Mouse (Mus musculus): ENCODE data around the gene Arfgef2. TPM values are rescaled to one million over a fixed set of nuclear protein-coding genes. Genes with fewer than 3 reads are reported as not detected.

Gene Arfgef2
- 33.8 TPM for polyA plus RNA-seq (2014; fragmentation: Illumina TruSeq; extraction: RNeasy Lipid Tissue Mini Kit (QIAGEN cat#74804); ENCODE audit: low read depth, low replicate concordance)

GRCm38 (mm10) chr2:166805250-166806172 is at the start of gene Arfgef2:
Gene Arfgef2, plus strand, starts transcription at chr2:166805588.

DNA sequence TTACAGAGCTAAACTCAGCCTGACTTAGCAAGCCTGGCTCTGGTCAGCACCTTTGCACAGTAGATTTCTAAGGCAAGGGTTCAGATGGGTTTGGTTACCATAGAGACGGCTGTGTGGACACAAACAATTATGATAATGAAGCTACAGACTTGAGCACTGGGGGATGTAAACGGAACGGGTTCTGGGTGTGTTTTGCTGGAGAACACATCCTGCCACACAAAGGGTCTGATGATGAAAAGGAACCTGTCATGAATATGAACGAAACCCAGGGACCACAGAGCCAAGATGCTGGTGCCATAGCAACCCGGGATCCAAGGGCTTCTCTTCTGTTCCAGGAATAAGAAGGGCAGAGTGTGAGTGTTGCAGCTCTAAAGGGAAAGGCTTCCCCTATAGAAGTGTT is 13.0 kb upstream of the Arfgef2 start, which contains the start of gene Trp53rkb:
Gene Trp53rkb (plus strand): TSS at position 177 of the 400 bp plus-strand sequence.

GRCm38 (mm10) chr2:166905711-166906522 is 100.5 kb downstream of the Arfgef2 start, which contains the start of gene Cse1l:
Gene Cse1l, plus strand, starts transcription at chr2:166906040.

Other genes with a start within 250 kb of the Arfgef2 start
- gene Prex1, start 91.8 kb upstream of the Arfgef2 start, polyA plus RNA-seq (2014; fragmentation: Illumina TruSeq; extraction: RNeasy Lipid Tissue Mini Kit (QIAGEN cat#74804); ENCODE audit: low read depth, low replicate concordance), result 2.1 TPM
- gene Trp53rkb, start 13.1 kb upstream of the Arfgef2 start, polyA plus RNA-seq (2014; fragmentation: Illumina TruSeq; extraction: RNeasy Lipid Tissue Mini Kit (QIAGEN cat#74804); ENCODE audit: low read depth, low replicate concordance), result 0.82 TPM
- gene Cse1l, start 100.5 kb downstream of the Arfgef2 start, polyA plus RNA-seq (2014; fragmentation: Illumina TruSeq; extraction: RNeasy Lipid Tissue Mini Kit (QIAGEN cat#74804); ENCODE audit: low read depth, low replicate concordance), result 403 TPM
- 55.1 TPM for gene Stau1, start 190.7 kb downstream of the Arfgef2 start, polyA plus RNA-seq (2014; fragmentation: Illumina TruSeq; extraction: RNeasy Lipid Tissue Mini Kit (QIAGEN cat#74804); ENCODE audit: low read depth, low replicate concordance)
- 12.1 TPM for gene Ddx27, start 209.6 kb downstream of the Arfgef2 start, polyA plus RNA-seq (2014; fragmentation: Illumina TruSeq; extraction: RNeasy Lipid Tissue Mini Kit (QIAGEN cat#74804); ENCODE audit: low read depth, low replicate concordance)